Mouse (Mus musculus): ENCODE results near the gene C330021F23Rik.

Gene C330021F23Rik

GRCm38 (mm10) chr8:3587391-3588257 is 19.8 kb downstream of the C330021F23Rik start:
- peak; percentile 86 to 91 for DNase-seq

GRCm38 (mm10) chr8:3588258-3588633 is 20.5 kb downstream of the C330021F23Rik start:
- no peak for DNase-seq

- DNase-seq = peak; percentile 40 to 61
These were observed 25.7 kb downstream of the C330021F23Rik start for GRCm38 (mm10) chr8:3593470-3593869.

- DNase-seq = no peak
These were observed 26.7 kb downstream of the C330021F23Rik start for GRCm38 (mm10) chr8:3594466-3594865.

- DNase-seq = no peak
These were observed 30.3 kb downstream of the C330021F23Rik start for GRCm38 (mm10) chr8:3598054-3598453.

GRCm38 (mm10) chr8:3599219-3599618 is 31.4 kb downstream of the C330021F23Rik start:
- no peak for DNase-seq

GRCm38 (mm10) chr8:3600401-3600800 is 32.6 kb downstream of the C330021F23Rik start:
- DNase-seq = peak in 1 of 2 experiments; percentile 50

- DNase-seq = no peak
These were observed 35.6 kb downstream of the C330021F23Rik start for GRCm38 (mm10) chr8:3603439-3603838.

- peak; percentile 35 to 66 for DNase-seq
These were observed 38.8 kb downstream of the C330021F23Rik start for GRCm38 (mm10) chr8:3606593-3606992.

- no peak for DNase-seq
These were observed 40.0 kb downstream of the C330021F23Rik start for GRCm38 (mm10) chr8:3607822-3608221.

GRCm38 (mm10) chr8:3609046-3609815 is 41.4 kb downstream of the C330021F23Rik start:
- peak; percentile 56 to 81 for DNase-seq

- peak; percentile 78 to 93 for DNase-seq
These were observed 42.0 kb downstream of the C330021F23Rik start for GRCm38 (mm10) chr8:3609816-3610150.

GRCm38 (mm10) chr8:3621199-3621970 is 53.6 kb downstream of the C330021F23Rik start, which contains the start of the genes Xab2 and Pet100:
Gene Xab2 (minus strand): TSS chr8:3621316.
Gene Pet100 (plus strand): TSS chr8:3621548.
- peak; percentile 99 to 100 for DNase-seq

- DNase-seq = no peak
These were observed 54.3 kb downstream of the C330021F23Rik start for GRCm38 (mm10) chr8:3622119-3622518.

GRCm38 (mm10) chr8:3625445-3625844 is 57.7 kb downstream of the C330021F23Rik start, which contains the start of gene Pcp2:
Gene Pcp2 (minus strand): TSS chr8:3625545.
- no peak for DNase-seq

GRCm38 (mm10) chr8:3626971-3627370 is 59.2 kb downstream of the C330021F23Rik start:
- DNase-seq = no peak

GRCm38 (mm10) chr8:3628014-3628413 is 60.2 kb downstream of the C330021F23Rik start:
- peak in 1 of 2 experiments; percentile 67 for DNase-seq

GRCm38 (mm10) chr8:3630647-3631477 is 63.1 kb downstream of the C330021F23Rik start, which contains the start of gene Stxbp2:
Gene Stxbp2 (plus strand): TSS chr8:3630955.
- DNase-seq = peak; percentile 91 to 94

- DNase-seq = peak; percentile 31 to 68
These were observed 63.7 kb downstream of the C330021F23Rik start for GRCm38 (mm10) chr8:3631478-3631875.

Data from kidney, postnatal 25 days (tissue).